Mouse (Mus musculus) gastrocnemius, postnatal 36 days (tissue): ENCODE results near the gene Bst1. TPM values are rescaled to one million over a fixed set of nuclear protein-coding genes. Genes with fewer than 3 reads are reported as not detected.

Experiments used
- total RNA-seq, 2 experiments: library from RNA; stranded (reverse); gene quantifications; 2 replicates each; pipeline ENCODE4 v1.2.3; 2021

Gene Bst1
- total RNA-seq, 2 experiments from 2014 or later: 0.30 TPM; not detected in 1

Other genes with a start within 250 kb of the Bst1 start
- gene Cc2d2a, start 156.5 kb upstream of the Bst1 start, total RNA-seq: 1 to 10 TPM; 5.0 to 5.9 TPM
- gene Fbxl5, start 2.8 kb downstream of the Bst1 start, total RNA-seq: 10 to 100 TPM; 30.0 to 30.2 TPM
- 1 to 10 TPM; 2.8 to 3.1 TPM for gene Cd38, start 49.7 kb downstream of the Bst1 start, total RNA-seq
- gene Gm7879, start 94.3 kb downstream of the Bst1 start, total RNA-seq: 1 to 10 TPM; 3.5 TPM
- gene Fgfbp1, start 162.9 kb downstream of the Bst1 start, total RNA-seq: 1 to 10 TPM; 3.7 to 6.3 TPM